Mouse (Mus musculus) neural tube, embryonic 11.5 days (tissue): ENCODE data around the gene Dtx2. TPM values are rescaled to one million over a fixed set of nuclear protein-coding genes. Genes with fewer than 3 reads are reported as not detected.

Experiments used
- ATAC-seq: fragments of 200-750 bp; cut with Nextera tagmentation; 2 replicates; pipeline ENCODE4 v1.8.0; 2017; ENCODE audit warnings: moderate number of reproducible peaks, mild to moderate bottlenecking, moderate TSS enrichment, moderate library complexity; ENCODE audit not compliant: insufficient read depth, low FRiP score, low TSS enrichment
- DNase-seq: peaks from one replicate; pipeline ENCODE4 v3.0.0-alpha.2; 2015; ENCODE audit warnings: low spot score
- H3K27ac ChIP-seq: fragments of 300-500 bp; sonication (generic); 2 replicates; pipeline ENCODE4 v1.5.1; 2014; ENCODE audit warnings: low read depth, mild to moderate bottlenecking, low read length
- H3K27me3 ChIP-seq: fragments of 300-500 bp; sonication (generic); 2 replicates; pipeline ENCODE4 v1.6.1; 2014; ENCODE audit warnings: mild to moderate bottlenecking, low read length, mixed read lengths; ENCODE audit not compliant: control insufficient read depth, insufficient read depth
- H3K36me3 ChIP-seq: fragments of 300-500 bp; sonication (generic); 2 replicates; pipeline ENCODE4 v1.6.1; 2014; ENCODE audit warnings: mild to moderate bottlenecking, low read length, moderate library complexity, mixed read lengths; ENCODE audit not compliant: control insufficient read depth, insufficient read depth
- H3K4me1 ChIP-seq: fragments of 300-500 bp; sonication (generic); 2 replicates; pipeline ENCODE4 v1.6.1; 2014; ENCODE audit warnings: low read length, mixed read lengths; ENCODE audit not compliant: control insufficient read depth, insufficient read depth
- H3K4me2 ChIP-seq: fragments of 300-500 bp; sonication (generic); 2 replicates; pipeline ENCODE4 v1.6.1; 2014; ENCODE audit warnings: low read depth, mild to moderate bottlenecking, moderate library complexity
- H3K4me3 ChIP-seq: fragments of 300-500 bp; sonication (generic); 2 replicates; pipeline ENCODE4 v1.5.1; 2014; ENCODE audit warnings: low read depth, low read length
- H3K9ac ChIP-seq: fragments of 300-500 bp; sonication (generic); 2 replicates; pipeline ENCODE4 v1.6.1; 2014; ENCODE audit warnings: mild to moderate bottlenecking, low read length
- H3K9me3 ChIP-seq: fragments of 300-500 bp; sonication (generic); 2 replicates; pipeline ENCODE4 v1.6.1; 2016; ENCODE audit warnings: low read length; ENCODE audit not compliant: control insufficient read depth
- WGBS: fragments of 180-500 bp; shearing (Covaris S2); extraction: QIAGEN DNeasy Blood & Tissue Kit; methylation state at CpG from one replicate; pipeline ENCODE4 v1.1.7; 2014; 5-methylcytosine and 5-hydroxymethylcytosine counted together
- polyA plus RNA-seq: library from polyadenylated mRNA; unstranded; fragments of >200 nt; fragmentation: Nextera tagmentation; extraction: Ambion mirVana; gene quantifications from 2 replicates; pipeline ENCODE4 v1.2.1, GENCODE M21; 2014

Gene Dtx2
- polyA plus RNA-seq, 1 experiment from 2014 or later, result 31.8 TPM

DNA sequence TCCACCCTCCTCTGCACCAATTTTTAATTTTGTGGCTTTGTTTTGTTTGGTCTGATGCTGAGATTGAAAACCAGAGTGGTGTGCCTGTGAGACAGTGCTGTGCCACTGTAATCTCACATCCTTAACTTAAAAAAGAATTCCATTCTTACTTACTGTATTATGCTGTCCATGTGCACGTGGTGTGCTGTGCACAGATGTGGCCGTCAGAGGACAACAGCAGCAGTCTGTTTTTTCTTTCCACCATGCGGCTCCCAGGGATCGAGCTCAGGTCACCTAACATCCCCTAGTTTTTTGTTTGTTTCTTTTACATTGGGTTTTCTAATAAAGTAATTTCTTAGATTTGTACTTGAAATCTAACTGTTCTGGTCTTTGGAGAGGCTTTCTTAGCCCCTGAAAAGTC lies 9.9 kb downstream of the Dtx2 start:
- WGBS, result 72% methylated on average over 4 of the region's 4 CpGs
- ATAC-seq (no peak), DNase-seq (no peak)
- Histone ChIP-seq H3K4me1 (no peaks in the 10 kb centered on the region), H3K27me3 (no peaks in the 10 kb centered on the region), H3K9ac (no peak overlapping the region), H3K4me2 (no peak overlapping the region), H3K27ac (no peak overlapping the region), H3K36me3 (no peaks in the 10 kb centered on the region), H3K4me3 (no peak overlapping the region), H3K9me3 (no peaks in the 10 kb centered on the region)

DNA sequence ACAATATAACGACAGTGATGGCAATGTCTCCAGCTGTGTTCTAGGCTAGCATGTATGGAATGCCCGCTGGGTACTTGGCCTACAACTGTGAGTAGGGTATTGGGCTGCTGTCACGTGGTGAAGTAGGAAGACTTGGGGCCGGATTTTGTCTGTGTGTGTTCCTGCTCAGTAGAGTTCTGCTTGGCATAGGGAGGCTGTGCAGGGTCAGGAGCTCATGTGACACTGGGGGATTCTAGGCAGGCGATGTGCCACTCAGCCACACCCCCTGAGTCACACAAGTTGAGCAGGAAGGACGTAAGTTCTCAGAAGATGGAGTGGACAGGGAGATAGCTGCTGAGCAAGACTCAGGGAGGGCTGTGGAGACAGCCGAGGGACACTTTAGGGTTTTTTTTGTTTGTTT lies 13.1 kb downstream of the Dtx2 start:
- peaks cover 3% of the 10 kb centered on the region for H3K36me3 ChIP-seq
- H3K4me2 ChIP-seq, result no peak overlapping the region
- H3K9me3 ChIP-seq, result no peaks in the 10 kb centered on the region
- H3K27me3 ChIP-seq, result no peaks in the 10 kb centered on the region
- no peaks in the 10 kb centered on the region for H3K4me1 ChIP-seq
- WGBS, result 78% methylated on average over 7 of the region's 7 CpGs
- H3K4me3 ChIP-seq, result no peak overlapping the region
- H3K27ac ChIP-seq, result no peak overlapping the region
- no peak overlapping the region for H3K9ac ChIP-seq
- DNase-seq (no peak), ATAC-seq (no peak)

DNA sequence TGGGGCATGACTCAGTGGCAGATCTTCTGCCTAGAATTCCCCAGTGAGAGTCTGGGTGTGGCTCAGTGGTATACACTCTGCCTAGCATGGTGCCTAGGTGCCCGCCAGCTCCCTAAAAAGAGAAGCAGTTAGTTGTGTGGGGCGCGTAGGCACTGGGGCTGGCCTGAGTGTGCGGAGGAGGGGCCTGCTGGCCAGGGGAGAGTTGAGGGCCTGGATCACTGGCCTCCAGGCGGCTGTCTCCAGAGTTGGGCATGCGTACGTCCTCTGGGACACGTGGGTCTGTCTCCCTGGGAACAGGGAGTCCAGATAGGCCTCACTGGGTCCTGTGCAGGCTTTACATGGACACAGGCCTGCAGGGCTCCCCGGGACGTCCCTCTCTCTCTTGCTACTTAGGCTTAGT lies 20.3 kb downstream of the Dtx2 start:
- H3K4me1 ChIP-seq, result no peaks in the 10 kb centered on the region
- DNase-seq (no peak), ATAC-seq (no peak)
- H3K9me3 ChIP-seq, result no peaks in the 10 kb centered on the region
- no peaks in the 10 kb centered on the region for H3K27me3 ChIP-seq
- H3K4me2 ChIP-seq, result no peak overlapping the region
- WGBS, result 88% methylated on average over 10 of the region's 10 CpGs
- H3K36me3 ChIP-seq, result peaks cover 3% of the 10 kb centered on the region
- no peak overlapping the region for H3K4me3 ChIP-seq
- H3K9ac ChIP-seq, result no peak overlapping the region
- no peak overlapping the region for H3K27ac ChIP-seq

DNA sequence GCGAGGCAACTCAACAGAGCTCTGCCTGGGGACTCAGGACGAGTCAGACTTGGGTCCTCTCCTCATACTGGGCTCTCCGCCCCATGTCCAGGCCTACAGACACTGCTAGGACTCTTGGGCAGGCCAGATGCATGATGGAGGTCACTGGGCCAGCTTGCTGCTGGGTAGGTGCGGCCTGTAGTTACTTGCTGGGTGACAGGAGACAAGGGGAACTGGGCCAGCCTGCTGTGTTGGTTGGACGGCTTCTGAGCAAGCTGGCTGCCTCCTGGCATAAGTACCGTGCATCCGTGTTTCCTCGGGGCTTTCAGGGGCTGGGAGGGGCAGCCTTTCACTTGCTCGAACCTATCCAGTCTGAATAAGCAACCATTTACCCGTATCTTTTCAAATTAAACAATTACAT lies 21.0 kb downstream of the Dtx2 start:
- Histone ChIP-seq H3K27ac (no peak overlapping the region), H3K4me2 (no peak overlapping the region), H3K9me3 (no peaks in the 10 kb centered on the region), H3K36me3 (peaks cover 3% of the 10 kb centered on the region), H3K4me1 (no peaks in the 10 kb centered on the region), H3K9ac (no peak overlapping the region), H3K4me3 (no peak overlapping the region), H3K27me3 (no peaks in the 10 kb centered on the region)
- ATAC-seq (no peak), DNase-seq (no peak)
- 93% methylated on average over 10 of the region's 10 CpGs for WGBS

DNA sequence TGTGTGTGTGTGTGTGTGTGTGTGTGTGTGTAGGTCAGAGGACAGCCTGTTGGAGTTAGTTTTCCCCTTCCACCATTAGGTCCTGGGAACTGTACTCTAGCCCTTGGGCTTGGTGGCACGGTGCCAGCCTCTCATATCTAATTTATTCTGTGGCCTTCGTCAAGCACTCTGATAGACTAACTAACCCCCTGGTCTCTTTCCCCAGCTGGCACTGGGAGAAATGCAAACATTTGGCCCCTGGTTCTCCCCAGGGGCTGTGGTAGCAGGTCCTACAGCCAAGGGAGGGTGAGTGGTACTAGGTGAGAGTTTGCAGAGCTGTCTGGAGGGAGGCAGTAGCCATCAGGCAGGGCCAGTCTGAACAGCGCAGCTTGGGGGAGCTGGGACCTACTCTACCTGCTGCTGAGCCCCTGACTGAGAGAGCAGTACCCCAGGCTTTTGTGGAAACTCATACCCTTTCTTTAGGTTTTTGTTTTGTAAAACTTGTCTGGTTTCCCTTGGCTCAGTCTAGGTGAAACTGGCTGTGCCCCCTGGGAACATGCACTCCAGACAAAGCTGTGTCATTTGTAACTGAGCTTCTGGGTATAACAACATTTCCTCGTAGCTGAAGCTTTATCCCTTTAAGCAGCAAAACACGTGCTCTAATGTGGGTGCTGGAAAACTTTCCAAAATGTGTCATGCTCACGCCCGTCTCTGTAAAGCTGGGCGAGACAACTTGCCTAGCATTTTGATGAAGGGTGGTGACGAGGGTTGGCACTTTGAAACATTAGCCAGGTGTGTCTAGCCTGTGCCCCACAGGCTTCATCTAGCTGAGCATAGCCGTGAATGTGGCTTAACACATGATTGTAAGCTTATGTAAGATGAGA lies 21.6 kb downstream of the Dtx2 start:
- Histone ChIP-seq H3K9me3 (no peaks in the 10 kb centered on the region), H3K36me3 (peaks cover 3% of the 10 kb centered on the region), H3K4me3 (no peak overlapping the region), H3K4me1 (no peaks in the 10 kb centered on the region), H3K27me3 (no peaks in the 10 kb centered on the region), H3K9ac (no peak overlapping the region), H3K27ac (no peak overlapping the region), H3K4me2 (no peak overlapping the region)
- 85% methylated on average over 10 of the region's 10 CpGs for WGBS
- ATAC-seq (no peak), DNase-seq (no peak)

DNA sequence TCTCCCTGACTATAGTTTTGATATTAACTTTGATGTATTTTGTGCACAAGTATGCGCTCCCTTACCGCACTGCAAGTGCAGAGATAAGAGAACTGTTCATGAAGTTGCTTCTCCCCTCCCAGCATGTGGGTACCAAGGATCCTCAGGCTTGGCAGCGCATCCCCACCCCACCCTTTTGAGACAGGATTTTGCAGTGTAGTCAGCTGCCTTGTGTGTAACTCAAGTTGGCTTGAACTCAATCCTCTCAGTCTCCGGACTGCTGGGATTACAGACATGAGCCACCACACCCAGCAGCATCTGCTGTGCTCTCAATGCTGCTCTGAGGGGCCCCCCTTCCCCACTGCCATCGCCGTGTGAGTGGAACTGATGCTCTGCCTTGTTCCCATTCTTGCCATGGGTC lies 22.7 kb downstream of the Dtx2 start:
- no peaks in the 10 kb centered on the region for H3K4me1 ChIP-seq
- no peaks in the 10 kb centered on the region; the same call in 1 of the 2 replicates for H3K36me3 ChIP-seq
- ATAC-seq (no peak), DNase-seq (no peak)
- H3K4me2 ChIP-seq, result no peak overlapping the region
- no peak overlapping the region for H3K27ac ChIP-seq
- no peaks in the 10 kb centered on the region for H3K9me3 ChIP-seq
- H3K4me3 ChIP-seq, result no peak overlapping the region
- no peak overlapping the region for H3K9ac ChIP-seq
- WGBS, result 94% methylated on average over 6 of the region's 6 CpGs
- no peaks in the 10 kb centered on the region for H3K27me3 ChIP-seq

DNA sequence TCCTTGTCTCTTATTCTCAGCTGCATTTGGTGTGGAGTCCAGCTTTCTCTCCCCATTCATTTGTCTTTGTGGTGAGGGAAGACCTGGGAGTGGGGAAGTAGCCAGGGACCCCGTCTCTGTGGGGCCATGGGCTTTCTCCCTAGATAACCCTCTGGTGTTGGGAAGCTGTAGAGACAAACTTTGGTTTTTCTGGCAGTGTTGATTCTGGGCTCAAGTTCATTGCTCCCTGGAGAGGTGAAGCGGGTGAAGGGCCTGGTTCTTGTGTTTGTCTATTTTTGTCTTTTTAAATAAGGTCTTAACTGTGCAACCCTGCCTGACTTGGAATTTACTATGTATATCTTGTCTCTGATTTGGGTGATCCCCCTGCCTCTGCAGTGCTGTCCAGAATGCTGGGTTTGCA lies 24.1 kb downstream of the Dtx2 start:
- ATAC-seq (no peak), DNase-seq (no peak)
- H3K9me3 ChIP-seq, result no peaks in the 10 kb centered on the region
- no peak overlapping the region for H3K27ac ChIP-seq
- no peaks in the 10 kb centered on the region for H3K4me1 ChIP-seq
- H3K36me3 ChIP-seq, result no peaks in the 10 kb centered on the region
- no peaks in the 10 kb centered on the region for H3K27me3 ChIP-seq
- no peak overlapping the region for H3K4me3 ChIP-seq
- H3K4me2 ChIP-seq, result no peak overlapping the region
- 82% methylated on average over 2 of the region's 2 CpGs for WGBS
- no peak overlapping the region for H3K9ac ChIP-seq

DNA sequence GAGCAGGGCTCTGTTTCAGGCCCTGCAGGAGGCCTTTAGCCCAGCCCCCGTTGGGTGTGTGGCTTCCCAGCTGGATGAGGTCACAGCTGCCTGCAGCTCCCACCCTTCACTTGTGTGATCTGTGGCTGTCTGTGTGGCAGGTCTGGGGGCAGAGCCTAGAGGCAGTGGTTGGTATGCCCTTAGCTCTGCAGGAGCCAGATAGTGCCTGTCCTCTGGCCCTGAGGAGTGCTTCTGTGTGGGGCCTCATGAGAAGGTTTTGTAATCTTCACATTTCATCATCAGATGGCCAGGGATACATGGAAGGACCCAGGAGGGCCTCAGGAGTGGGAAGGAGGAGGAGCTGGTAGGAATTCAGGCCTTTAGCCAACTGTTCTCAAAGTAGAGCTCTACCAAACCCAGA lies 25.3 kb downstream of the Dtx2 start:
- no peaks in the 10 kb centered on the region for H3K36me3 ChIP-seq
- ATAC-seq, result no peak
- H3K9ac ChIP-seq, result no peak overlapping the region
- no peak for DNase-seq
- H3K4me1 ChIP-seq, result no peaks in the 10 kb centered on the region
- WGBS, result 58% methylated on average over 1 of the region's 1 CpGs
- no peaks in the 10 kb centered on the region for H3K27me3 ChIP-seq
- no peak overlapping the region for H3K27ac ChIP-seq
- no peak overlapping the region for H3K4me2 ChIP-seq
- H3K4me3 ChIP-seq, result no peak overlapping the region
- no peaks in the 10 kb centered on the region for H3K9me3 ChIP-seq

DNA sequence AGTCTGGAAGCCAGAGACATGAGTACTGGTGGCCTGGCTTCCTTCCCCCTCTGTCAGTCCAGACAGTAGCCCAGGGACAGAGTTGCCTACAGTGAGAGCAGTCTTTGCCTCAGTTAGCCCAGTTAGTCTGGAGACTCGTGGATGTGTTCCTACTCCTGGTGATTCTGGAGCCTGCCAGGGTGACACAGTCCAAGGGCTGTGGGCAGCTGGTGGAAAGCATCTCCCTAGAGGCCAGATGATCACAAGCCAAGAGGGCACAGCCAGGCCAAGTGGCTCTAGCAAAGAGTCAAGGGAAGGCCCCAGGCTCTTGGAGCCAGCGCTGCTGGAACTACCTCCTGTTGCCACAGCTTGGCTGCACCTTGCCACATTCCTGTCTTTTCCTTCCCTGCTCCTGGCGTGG lies 31.1 kb downstream of the Dtx2 start:
- Histone ChIP-seq H3K4me1 (no peaks in the 10 kb centered on the region), H3K27ac (no peak overlapping the region), H3K4me2 (no peak overlapping the region), H3K27me3 (no peaks in the 10 kb centered on the region), H3K9ac (no peak overlapping the region), H3K36me3 (peaks cover 8% of the 10 kb centered on the region), H3K9me3 (no peaks in the 10 kb centered on the region), H3K4me3 (no peak overlapping the region)
- DNase-seq (no peak), ATAC-seq (no peak)
- 83% methylated on average over 3 of the region's 3 CpGs for WGBS
